Mouse (Mus musculus): ENCODE data around the gene Rab1b. TPM values are rescaled to one million over a fixed set of nuclear protein-coding genes. Genes with fewer than 3 reads are reported as not detected.

Rab1b gene
- polyA plus RNA-seq, 1 experiment: 16.9 TPM

GRCm38 (mm10) chr19:5050047-5050905 lies 56.6 kb downstream of the Rab1b start, which contains the start of gene Rin1:
Gene Rin1 (plus strand): TSS chr19:5050481.
- Histone ChIP-seq H3K4me1 (ENCODE audit: control insufficient read depth) (peaks cover 11% of the 10 kb centered on the region), H3K27me3 (ENCODE audit: control insufficient read depth) (peaks cover 47% of the 10 kb centered on the region), H3K36me3 (ENCODE audit: control insufficient read depth) (peaks cover 47% of the 10 kb centered on the region), H3K9me3 (ENCODE audit: control insufficient read depth, low read length) (no peaks in the 10 kb centered on the region), H3K4me3 (replicated peaks) (no peak within 1 kb of the TSS)
- TF ChIP-seq GATA1 (IDR thresholded peaks at IDR 0.05; ENCODE audit: low read length) (no peak), TAL1 (IDR thresholded peaks at IDR 0.05; ENCODE audit: low read length) (no peak)

GRCm38 (mm10) chr19:5049325-5049724 lies 57.5 kb downstream of the Rab1b start:
- no peak overlapping the region for H3K4me3 ChIP-seq (replicated peaks)
- peaks cover 51% of the 10 kb centered on the region for H3K36me3 ChIP-seq (ENCODE audit: control insufficient read depth)
- H3K27me3 ChIP-seq (ENCODE audit: control insufficient read depth): peaks cover 40% of the 10 kb centered on the region
- H3K4me1 ChIP-seq (ENCODE audit: control insufficient read depth): peaks cover 11% of the 10 kb centered on the region
- no peaks in the 10 kb centered on the region for H3K9me3 ChIP-seq (ENCODE audit: control insufficient read depth, low read length)
- TF ChIP-seq TAL1 (IDR thresholded peaks at IDR 0.05; ENCODE audit: low read length) (no peak), GATA1 (IDR thresholded peaks at IDR 0.05; ENCODE audit: low read length) (no peak)

Other genes starting within 250 kb of the Rab1b start
- 0.07 and 0.20 TPM in 2 replicates for gene Actn3, start 229.2 kb downstream of the Rab1b start, polyA plus RNA-seq (2012)
- gene Zdhhc24, start 228.4 kb downstream of the Rab1b start, polyA plus RNA-seq (2012): 1.1 and 1.2 TPM in 2 replicates
- 0.33 and 0.50 TPM in 2 replicates for gene Bbs1, start 200.4 kb downstream of the Rab1b start, polyA plus RNA-seq (2012)
- 4.8 and 6.0 TPM in 2 replicates for gene Dpp3, start 178.8 kb downstream of the Rab1b start, polyA plus RNA-seq (2012)
- not detected in 2 replicates for gene Peli3, start 163.9 kb downstream of the Rab1b start, polyA plus RNA-seq (2012)
- 5.3 and 5.9 TPM in 2 replicates for gene Mrpl11, start 144.9 kb downstream of the Rab1b start, polyA plus RNA-seq (2012)
- not detected in 2 replicates for gene Npas4, start 116.8 kb downstream of the Rab1b start, polyA plus RNA-seq (2012)
- gene Slc29a2, start 83.2 kb downstream of the Rab1b start, polyA plus RNA-seq (2012): 0.02 and 0.03 TPM in 2 replicates
- 0.09 and 0.15 TPM in 2 replicates for gene B4gat1, start 68.2 kb downstream of the Rab1b start, polyA plus RNA-seq (2012)
- gene AC124502.3, start 68.2 kb downstream of the Rab1b start, polyA plus RNA-seq (2012): 0.03 and 0.04 TPM in 2 replicates
- 4.1 and 7.0 TPM in 2 replicates for gene Brms1, start 65.7 kb downstream of the Rab1b start, polyA plus RNA-seq (2012)
- 0.03 and 0.13 TPM in 2 replicates for gene Rin1, start 56.6 kb downstream of the Rab1b start, polyA plus RNA-seq (2012)
- gene Cd248, start 39.0 kb downstream of the Rab1b start, polyA plus RNA-seq (2012): 0.06 and 0.11 TPM in 2 replicates
- 0.02 TPM in 1 of 2 replicates, not detected in the other for gene Tmem151a, start 21.5 kb downstream of the Rab1b start, polyA plus RNA-seq (2012)
- 0.79 and 0.94 TPM in 2 replicates for gene Yif1a, start 18.5 kb downstream of the Rab1b start, polyA plus RNA-seq (2012)
- 0.12 and 0.17 TPM in 2 replicates for gene Cnih2, start 8.6 kb downstream of the Rab1b start, polyA plus RNA-seq (2012)
- gene Klc2, start 11.5 kb upstream of the Rab1b start, polyA plus RNA-seq (2012): 0.52 and 1.2 TPM in 2 replicates
- gene Pacs1, start 166.0 kb upstream of the Rab1b start, polyA plus RNA-seq (2012): 2.6 and 2.7 TPM in 2 replicates
- gene Sf3b2, start 188.4 kb upstream of the Rab1b start, polyA plus RNA-seq (2012): 23.0 and 27.9 TPM in 2 replicates
- not detected in 2 replicates for gene Gal3st3, start 191.3 kb upstream of the Rab1b start, polyA plus RNA-seq (2012)
- not detected in 2 replicates for gene Catsper1, start 228.7 kb upstream of the Rab1b start, polyA plus RNA-seq (2012)
- gene Cst6, start 242.5 kb upstream of the Rab1b start, polyA plus RNA-seq (2012): not detected in 2 replicates

Data from erythroblast, embryonic 14.5 days (primary cell).